Mouse (Mus musculus) testis, adult 2 months (tissue): ENCODE data around the gene Odf3b. TPM values are rescaled to one million over a fixed set of nuclear protein-coding genes. Genes with fewer than 3 reads are reported as not detected.

Experiments used
- H3K27ac ChIP-seq: fragments of 200-500 bp; 2 replicates; pipeline ENCODE4 v1.5.1; 2012; ENCODE audit warnings: low read depth, low read length; ENCODE audit not compliant: control insufficient read depth, insufficient read depth
- H3K27me3 ChIP-seq: fragments of 200-500 bp; 2 replicates; pipeline ENCODE4 v1.6.1; 2012; ENCODE audit warnings: mild to moderate bottlenecking, low read length, moderate library complexity; ENCODE audit not compliant: control insufficient read depth, insufficient read depth
- H3K36me3 ChIP-seq: fragments of 200-500 bp; 2 replicates; pipeline ENCODE4 v1.6.1; 2012; ENCODE audit warnings: mild to moderate bottlenecking, low read length; ENCODE audit not compliant: control insufficient read depth, insufficient read depth
- H3K4me1 ChIP-seq: fragments of 200-500 bp; 2 replicates; pipeline ENCODE4 v1.6.1; 2012; ENCODE audit warnings: low read length; ENCODE audit not compliant: control insufficient read depth, insufficient read depth
- H3K4me3 ChIP-seq: fragments of 200-500 bp; 2 replicates; pipeline ENCODE4 v1.5.1; 2012; ENCODE audit warnings: low read depth, mild to moderate bottlenecking, low read length, moderate library complexity, mixed read lengths; ENCODE audit not compliant: control insufficient read depth
- CTCF ChIP-seq: fragments of 200-500 bp; IDR thresholded peaks from 2 replicates; pipeline ENCODE4 v1.5.1; 2012; ENCODE audit warnings: low read depth, mild to moderate bottlenecking, inconsistent platforms, low read length, moderate library complexity; ENCODE audit not compliant: control insufficient read depth, insufficient read depth, insufficient replicate concordance
- POLR2A ChIP-seq: fragments of 200-500 bp; IDR thresholded peaks from 2 replicates; pipeline ENCODE4 v1.6.1; 2012; ENCODE audit warnings: low read depth, mild to moderate bottlenecking, inconsistent platforms, low read length, moderate library complexity; ENCODE audit not compliant: control insufficient read depth
- polyA plus RNA-seq: library from polyadenylated mRNA; depleted of rRNA; stranded (reverse); fragments of >200 nt; gene quantifications from 2 replicates; pipeline ENCODE4 v1.2.3, GENCODE M21; 2012

Odf3b gene
- polyA plus RNA-seq, 1 experiment: 78.4 TPM

DNA sequence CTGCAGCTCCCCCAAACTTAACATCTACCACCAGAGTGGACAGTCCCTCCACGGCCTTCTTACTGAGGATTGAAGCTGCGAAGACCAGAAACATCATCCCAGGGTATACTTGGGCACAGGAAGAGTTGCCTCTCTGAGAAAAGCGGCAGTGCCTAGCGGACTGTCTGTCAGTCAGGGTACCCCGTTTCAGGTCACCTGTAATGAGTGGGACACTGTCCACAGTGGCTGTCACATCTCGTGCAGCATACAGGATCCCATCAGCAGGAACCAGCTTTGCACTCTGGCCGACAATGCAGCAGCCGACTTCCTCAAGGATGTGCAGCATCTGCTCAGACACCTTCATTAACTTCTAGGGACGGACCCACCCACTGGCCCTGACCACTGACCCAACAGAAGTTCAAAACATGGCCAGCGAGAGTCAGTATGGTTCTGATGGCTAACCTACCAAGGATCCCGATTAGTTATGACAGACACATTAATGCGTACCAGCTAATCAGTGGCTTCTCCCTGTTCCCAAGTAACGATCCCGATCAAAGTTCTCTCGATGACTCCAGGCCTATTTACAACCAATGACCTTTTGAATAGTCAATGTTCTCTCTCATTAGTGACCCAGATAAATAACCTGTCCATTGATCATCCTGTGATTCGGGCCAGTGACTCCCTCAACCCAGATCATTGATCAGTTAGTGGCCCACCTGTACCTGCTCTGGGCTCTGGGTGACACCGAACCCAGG lies 4.1 kb downstream of the Odf3b start:
- TF ChIP-seq CTCF (no peak), POLR2A (0 out of 2 replicates have a peak, but pooled peaks have one; percentile 11)
- Histone ChIP-seq H3K4me3 (peak overlapping the region; percentile 91), H3K27ac (no peak overlapping the region; the same call in 1 of the 2 replicates), H3K27me3 (peaks cover 2% of the 10 kb centered on the region; the same call in 1 of the 2 replicates), H3K4me1 (peaks cover 37% of the 10 kb centered on the region), H3K36me3 (no peaks in the 10 kb centered on the region)

DNA sequence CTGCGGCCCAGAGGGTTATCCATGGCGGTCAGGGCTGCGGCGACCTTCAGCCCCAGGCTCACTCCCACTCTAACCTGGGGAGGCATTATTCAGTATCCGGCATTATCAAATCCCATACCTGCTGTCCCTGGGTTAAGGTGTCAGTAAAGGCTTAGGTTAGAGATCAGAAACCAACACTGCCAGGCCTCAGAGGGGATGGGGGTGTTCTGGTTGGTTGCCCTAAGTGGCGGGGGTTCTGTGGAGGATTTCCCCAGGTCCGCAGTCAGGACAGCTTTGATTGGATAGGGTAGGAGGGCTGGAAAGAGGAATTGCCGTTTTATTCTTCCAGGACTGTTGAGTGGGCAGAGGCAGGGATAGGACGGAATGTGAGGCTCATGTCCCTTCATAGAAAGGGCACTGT lies 4.7 kb downstream of the Odf3b start:
- TF ChIP-seq POLR2A (no peak), CTCF (no peak)
- H3K27ac ChIP-seq: peak overlapping the region; percentile 91
- no peaks in the 10 kb centered on the region for H3K36me3 ChIP-seq
- peak overlapping the region; percentile 91 for H3K4me3 ChIP-seq
- H3K4me1 ChIP-seq: peaks cover 34% of the 10 kb centered on the region
- peaks cover 2% of the 10 kb centered on the region; the same call in 1 of the 2 replicates for H3K27me3 ChIP-seq

DNA sequence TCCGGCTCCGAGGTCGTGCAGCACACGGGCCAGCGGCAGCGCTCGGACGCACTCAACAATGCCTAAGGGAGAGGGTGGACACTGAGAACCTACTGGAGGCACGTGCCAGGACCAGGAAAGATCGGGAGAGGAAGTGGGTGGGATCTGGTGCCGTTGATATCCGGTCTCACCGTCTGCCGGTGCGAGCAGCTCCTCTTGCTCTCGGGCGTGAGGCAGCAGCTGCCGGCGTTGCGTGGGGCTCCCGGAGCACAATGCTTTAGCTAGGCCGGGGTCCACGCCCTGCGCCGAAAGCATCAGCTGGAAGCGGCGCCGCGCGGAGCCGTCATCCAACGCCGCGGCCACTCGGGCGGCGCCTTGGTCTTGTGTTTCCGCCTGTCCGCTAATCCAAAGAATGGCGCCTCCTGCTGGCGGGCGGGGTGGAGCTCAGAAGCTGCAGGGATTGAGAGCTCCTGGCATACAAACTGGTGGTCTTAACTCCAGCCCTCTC lies 5.3 kb downstream of the Odf3b start, which contains the start of gene Sco2:
Gene Sco2, minus strand, starts transcription at position 85 of the 487 bp plus-strand sequence.
- H3K36me3 ChIP-seq: no peaks in the 10 kb centered on the region
- H3K27me3 ChIP-seq: no peaks in the 10 kb centered on the region
- TF ChIP-seq CTCF (peak; percentile 72; the same call in 1 of the 2 replicates), POLR2A (peak; percentile 84; the same call in 1 of the 2 replicates)
- H3K4me3 ChIP-seq: peak within 1 kb of the TSS; percentile 91
- H3K4me1 ChIP-seq: peaks cover 29% of the 10 kb centered on the region
- H3K27ac ChIP-seq: peak within 1 kb of the TSS; percentile 91

DNA sequence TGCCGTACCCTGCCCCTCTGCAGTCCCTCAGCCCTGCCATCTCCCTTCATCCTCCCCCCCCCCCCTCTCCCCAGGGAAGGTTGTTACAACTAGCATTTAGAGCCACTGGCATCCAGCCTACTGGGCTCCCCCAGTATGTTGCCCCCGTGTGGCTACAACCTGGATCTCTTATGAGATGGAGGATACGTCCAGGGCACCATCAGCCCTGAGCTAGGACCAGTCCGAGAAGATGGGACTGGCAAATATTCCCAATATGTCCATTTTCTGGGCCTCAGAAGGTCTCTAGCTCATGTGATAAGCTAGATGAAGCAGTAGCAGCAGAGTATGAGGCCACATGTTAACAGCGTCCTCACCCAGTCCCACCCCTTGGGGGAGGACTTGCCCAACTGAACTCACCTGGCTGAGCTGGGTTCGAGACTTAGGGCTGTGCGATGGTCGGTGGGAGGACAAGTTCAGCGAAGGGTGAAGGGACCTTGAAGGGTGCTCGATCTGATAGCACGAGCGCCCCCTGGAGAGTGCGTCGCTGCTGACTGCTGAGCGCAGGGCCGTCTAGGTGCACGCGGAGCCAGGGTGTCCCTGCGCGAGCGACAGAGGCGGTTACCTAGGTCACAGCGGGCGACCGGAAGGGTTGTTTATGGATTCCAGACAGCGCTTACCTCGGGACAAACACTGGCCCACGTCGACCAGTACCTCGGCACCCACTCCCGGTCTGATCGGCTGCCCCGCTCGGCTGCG lies 5.9 kb downstream of the Odf3b start:
- Histone ChIP-seq H3K4me1 (peaks cover 23% of the 10 kb centered on the region), H3K4me3 (peak overlapping the region; percentile 91), H3K27ac (peak overlapping the region; percentile 91), H3K36me3 (no peaks in the 10 kb centered on the region), H3K27me3 (no peaks in the 10 kb centered on the region)
- TF ChIP-seq POLR2A (no peak), CTCF (peak; percentile 66; the same call in 1 of the 2 replicates)

GRCm38 (mm10) chr15:89372536-89372935 lies 6.5 kb downstream of the Odf3b start:
- H3K27ac ChIP-seq: no peak overlapping the region
- H3K36me3 ChIP-seq: no peaks in the 10 kb centered on the region
- no peaks in the 10 kb centered on the region for H3K27me3 ChIP-seq
- H3K4me1 ChIP-seq: peaks cover 17% of the 10 kb centered on the region
- peak overlapping the region; percentile 91 for H3K4me3 ChIP-seq
- TF ChIP-seq CTCF (no peak), POLR2A (no peak)

GRCm38 (mm10) chr15:89372068-89372467 lies 7.0 kb downstream of the Odf3b start:
- H3K4me3 ChIP-seq: no peak overlapping the region
- TF ChIP-seq CTCF (no peak), POLR2A (no peak)
- no peaks in the 10 kb centered on the region for H3K36me3 ChIP-seq
- H3K4me1 ChIP-seq: peaks cover 13% of the 10 kb centered on the region
- no peaks in the 10 kb centered on the region for H3K27me3 ChIP-seq
- H3K27ac ChIP-seq: no peak overlapping the region

DNA sequence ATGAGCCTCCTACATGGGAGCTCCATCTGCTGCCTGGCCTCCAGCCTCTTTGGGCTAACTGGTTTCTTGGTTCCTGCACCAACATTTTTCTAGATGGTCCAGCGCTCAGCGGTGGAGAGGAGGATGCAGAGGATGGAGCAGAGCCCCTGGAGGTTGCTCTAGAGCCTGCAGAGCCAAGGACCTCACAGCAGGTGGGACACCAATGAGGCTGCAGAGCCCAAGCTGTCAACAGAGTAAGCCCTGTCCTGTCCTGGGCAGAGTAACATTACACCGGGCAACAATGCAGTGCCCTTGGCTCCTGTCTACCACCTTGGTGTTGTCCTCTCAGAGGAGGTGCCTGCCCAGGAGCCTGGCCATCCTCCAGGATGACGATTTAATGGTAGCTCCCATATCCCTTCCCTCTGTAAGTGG lies 13.9 kb downstream of the Odf3b start:
- Histone ChIP-seq H3K36me3 (peaks cover 2% of the 10 kb centered on the region), H3K4me1 (no peaks in the 10 kb centered on the region), H3K27ac (no peak overlapping the region), H3K4me3 (no peak overlapping the region), H3K27me3 (no peaks in the 10 kb centered on the region)
- TF ChIP-seq POLR2A (no peak), CTCF (no peak)
